Mouse (Mus musculus) liver (tissue): ENCODE results near the gene Rprd1b.
"Not testable (repeated sequence)": the region's sequence is repeated elsewhere in the genome, so short reads cannot be mapped to it uniquely, and the experiment has no call there.

Source experiments
- DNase-seq: peaks from one replicate; pipeline ENCODE4 v3.0.0-alpha.2; 2020; ENCODE audit warnings: mixed read lengths

Rprd1b gene

GRCm38 (mm10) chr2:158046186-158046585 is 17.9 kb downstream of the Rprd1b start:
- DNase-seq, result no peak

- peak; percentile 75 for DNase-seq
These were observed 19.6 kb downstream of the Rprd1b start for GRCm38 (mm10) chr2:158047903-158048302.

GRCm38 (mm10) chr2:158048718-158049117 is 20.4 kb downstream of the Rprd1b start:
- DNase-seq, result no peak

GRCm38 (mm10) chr2:158050116-158050515 is 21.8 kb downstream of the Rprd1b start:
- no peak for DNase-seq

GRCm38 (mm10) chr2:158054596-158054995 is 26.3 kb downstream of the Rprd1b start:
- no peak for DNase-seq

GRCm38 (mm10) chr2:158055383-158055782 is 27.1 kb downstream of the Rprd1b start:
- not testable (repeated sequence) for DNase-seq

GRCm38 (mm10) chr2:158057030-158057429 is 28.7 kb downstream of the Rprd1b start:
- DNase-seq, result no peak

GRCm38 (mm10) chr2:158058534-158058933 is 30.2 kb downstream of the Rprd1b start:
- no peak for DNase-seq

GRCm38 (mm10) chr2:158059666-158060105 is 31.4 kb downstream of the Rprd1b start:
- DNase-seq, result no peak

- no peak for DNase-seq
These were observed 34.7 kb downstream of the Rprd1b start for GRCm38 (mm10) chr2:158063036-158063435.

GRCm38 (mm10) chr2:158064571-158065048 is 36.3 kb downstream of the Rprd1b start:
- no peak for DNase-seq

- no peak for DNase-seq
These were observed 36.8 kb downstream of the Rprd1b start for GRCm38 (mm10) chr2:158065064-158065463.

- DNase-seq, result no peak
These were observed 38.2 kb downstream of the Rprd1b start for GRCm38 (mm10) chr2:158066456-158066855.

GRCm38 (mm10) chr2:158067260-158067824 is 39.0 kb downstream of the Rprd1b start:
- no peak for DNase-seq

GRCm38 (mm10) chr2:158068444-158068971 is 40.2 kb downstream of the Rprd1b start:
- no peak for DNase-seq

- DNase-seq, result no peak
These were observed 42.8 kb downstream of the Rprd1b start for GRCm38 (mm10) chr2:158070885-158071632.

GRCm38 (mm10) chr2:158071633-158071995 is 43.3 kb downstream of the Rprd1b start:
- no peak for DNase-seq

GRCm38 (mm10) chr2:158074835-158075234 is 46.5 kb downstream of the Rprd1b start:
- no peak for DNase-seq

GRCm38 (mm10) chr2:158076690-158077089 is 48.4 kb downstream of the Rprd1b start:
- no peak for DNase-seq

- DNase-seq, result no peak
These were observed 49.7 kb downstream of the Rprd1b start for GRCm38 (mm10) chr2:158077981-158078380.

GRCm38 (mm10) chr2:158078971-158079370 is 50.7 kb downstream of the Rprd1b start:
- DNase-seq, result no peak

GRCm38 (mm10) chr2:158079843-158080395 is 51.6 kb downstream of the Rprd1b start:
- DNase-seq, result no peak

- no peak for DNase-seq
These were observed 52.4 kb downstream of the Rprd1b start for GRCm38 (mm10) chr2:158080622-158081241.
